Mouse (Mus musculus): ENCODE results near the gene Maco1. TPM values are rescaled to one million over a fixed set of nuclear protein-coding genes. Genes with fewer than 3 reads are reported as not detected.

Maco1 gene
- polyA plus RNA-seq, 2 experiments, result 29.5 to 40.4 TPM

- Histone ChIP-seq H3K27me3 (ENCODE audit: control insufficient read depth, insufficient read depth, low read length) (no peaks in the 10 kb centered on the region), H3K36me3 (ENCODE audit: control insufficient read depth, insufficient read depth, low read length) (peaks cover 67% of the 10 kb centered on the region), H3K9ac (ENCODE audit: low read depth, low read length, severe bottlenecking) (no peak overlapping the region), H3K4me2 (replicated peaks; ENCODE audit: low read depth, low read length, severe bottlenecking) (no peak overlapping the region), H3K4me1 (ENCODE audit: control insufficient read depth, insufficient read depth, low read length) (peaks cover 5% of the 10 kb centered on the region; the same call in 1 of the 2 replicates), H3K9me3 (ENCODE audit: control insufficient read depth, low read length) (no peaks in the 10 kb centered on the region), H3K4me3 (replicated peaks; ENCODE audit: low read length) (no peak overlapping the region), H3K27ac (replicated peaks; ENCODE audit: low read depth, low read length) (no peak overlapping the region)
- ATAC-seq (ENCODE audit: low FRiP score, low read depth), result no peak
- no peak for DNase-seq (ENCODE audit: low spot score)
- no peak for TF ChIP-seq POLR2A (IDR thresholded peaks at IDR 0.05; ENCODE audit: borderline replicate concordance, extremely low read depth, insufficient read depth, insufficient read length)
- WGBS, result 78% methylated on average over 10 of the region's 10 CpGs
Measured at GRCm38 (mm10) chr4:134802155-134802554, 51.0 kb downstream of the Maco1 start.

- Histone ChIP-seq H3K27ac (replicated peaks; ENCODE audit: low read depth, low read length) (no peak overlapping the region), H3K4me1 (ENCODE audit: control insufficient read depth, insufficient read depth, low read length) (peaks cover 10% of the 10 kb centered on the region; the same call in 1 of the 2 replicates), H3K9me3 (ENCODE audit: control insufficient read depth, low read length) (no peaks in the 10 kb centered on the region), H3K4me2 (replicated peaks; ENCODE audit: low read depth, low read length, severe bottlenecking) (no peak overlapping the region), H3K27me3 (ENCODE audit: control insufficient read depth, insufficient read depth, low read length) (no peaks in the 10 kb centered on the region), H3K9ac (ENCODE audit: low read depth, low read length, severe bottlenecking) (no peak overlapping the region), H3K4me3 (replicated peaks; ENCODE audit: low read length) (no peak overlapping the region), H3K36me3 (ENCODE audit: control insufficient read depth, insufficient read depth, low read length) (peaks cover 52% of the 10 kb centered on the region)
- no peak for TF ChIP-seq POLR2A (IDR thresholded peaks at IDR 0.05; ENCODE audit: borderline replicate concordance, extremely low read depth, insufficient read depth, insufficient read length)
- DNase-seq (ENCODE audit: low spot score) (no peak), ATAC-seq (ENCODE audit: low FRiP score, low read depth) (no peak)
- 77% methylated on average over 10 of the region's 10 CpGs for WGBS
Measured at GRCm38 (mm10) chr4:134800693-134801092, 52.5 kb downstream of the Maco1 start.

- Histone ChIP-seq H3K4me3 (replicated peaks; ENCODE audit: low read length) (no peak overlapping the region), H3K27me3 (ENCODE audit: control insufficient read depth, insufficient read depth, low read length) (no peaks in the 10 kb centered on the region), H3K27ac (replicated peaks; ENCODE audit: low read depth, low read length) (0 out of 2 replicates have a peak overlapping the region, but pooled peaks have one; percentile 22), H3K4me1 (ENCODE audit: control insufficient read depth, insufficient read depth, low read length) (peaks cover 8% of the 10 kb centered on the region; the same call in 1 of the 2 replicates), H3K9me3 (ENCODE audit: control insufficient read depth, low read length) (no peaks in the 10 kb centered on the region), H3K36me3 (ENCODE audit: control insufficient read depth, insufficient read depth, low read length) (peaks cover 46% of the 10 kb centered on the region), H3K4me2 (replicated peaks; ENCODE audit: low read depth, low read length, severe bottlenecking) (no peak overlapping the region), H3K9ac (ENCODE audit: low read depth, low read length, severe bottlenecking) (no peak overlapping the region)
- ATAC-seq (ENCODE audit: low FRiP score, low read depth) (no peak), DNase-seq (ENCODE audit: low spot score) (no peak)
- WGBS, result 63% methylated on average over 8 of the region's 8 CpGs
- TF ChIP-seq POLR2A (IDR thresholded peaks at IDR 0.05; ENCODE audit: borderline replicate concordance, extremely low read depth, insufficient read depth, insufficient read length), result no peak
Measured at GRCm38 (mm10) chr4:134800098-134800497, 53.0 kb downstream of the Maco1 start.

- H3K36me3 ChIP-seq (ENCODE audit: control insufficient read depth, insufficient read depth, low read length), result peaks cover 38% of the 10 kb centered on the region
- no peak overlapping the region for H3K9ac ChIP-seq (ENCODE audit: low read depth, low read length, severe bottlenecking)
- 8% methylated on average over 4 of the region's 4 CpGs for WGBS
- H3K9me3 ChIP-seq (ENCODE audit: control insufficient read depth, low read length), result no peaks in the 10 kb centered on the region
- H3K4me2 ChIP-seq (replicated peaks; ENCODE audit: low read depth, low read length, severe bottlenecking), result no peak overlapping the region
- H3K27ac ChIP-seq (replicated peaks; ENCODE audit: low read depth, low read length), result no peak overlapping the region
- H3K4me3 ChIP-seq (replicated peaks; ENCODE audit: low read length), result no peak overlapping the region
- DNase-seq (ENCODE audit: low spot score), result peak; percentile 63
- no peaks in the 10 kb centered on the region for H3K27me3 ChIP-seq (ENCODE audit: control insufficient read depth, insufficient read depth, low read length)
- H3K4me1 ChIP-seq (ENCODE audit: control insufficient read depth, insufficient read depth, low read length), result peaks cover 4% of the 10 kb centered on the region; the same call in 1 of the 2 replicates
- TF ChIP-seq POLR2A (IDR thresholded peaks at IDR 0.05; ENCODE audit: borderline replicate concordance, extremely low read depth, insufficient read depth, insufficient read length), result no peak
- 0 out of 2 replicates have a peak, but pooled peaks have one; percentile 53 for ATAC-seq (ENCODE audit: low FRiP score, low read depth)
Measured at GRCm38 (mm10) chr4:134799272-134799671, 53.9 kb downstream of the Maco1 start.

- no peaks in the 10 kb centered on the region for H3K27me3 ChIP-seq (ENCODE audit: control insufficient read depth, insufficient read depth, low read length)
- H3K4me1 ChIP-seq (ENCODE audit: control insufficient read depth, insufficient read depth, low read length), result peaks cover 4% of the 10 kb centered on the region; the same call in 1 of the 2 replicates
- no peaks in the 10 kb centered on the region for H3K9me3 ChIP-seq (ENCODE audit: control insufficient read depth, low read length)
- H3K36me3 ChIP-seq (ENCODE audit: control insufficient read depth, insufficient read depth, low read length), result peaks cover 34% of the 10 kb centered on the region
- no peak for TF ChIP-seq POLR2A (IDR thresholded peaks at IDR 0.05; ENCODE audit: borderline replicate concordance, extremely low read depth, insufficient read depth, insufficient read length)
- no peak overlapping the region for H3K27ac ChIP-seq (replicated peaks; ENCODE audit: low read depth, low read length)
- ATAC-seq (ENCODE audit: low FRiP score, low read depth) (no peak), DNase-seq (ENCODE audit: low spot score) (no peak)
- no peak overlapping the region for H3K9ac ChIP-seq (ENCODE audit: low read depth, low read length, severe bottlenecking)
- H3K4me2 ChIP-seq (replicated peaks; ENCODE audit: low read depth, low read length, severe bottlenecking), result no peak overlapping the region
- no peak overlapping the region for H3K4me3 ChIP-seq (replicated peaks; ENCODE audit: low read length)
- 55% methylated on average over 3 of the region's 3 CpGs for WGBS
Measured at GRCm38 (mm10) chr4:134798861-134799260, 54.3 kb downstream of the Maco1 start.

Data from limb, embryonic 14.5 days (tissue).